Mouse (Mus musculus) layer of hippocampus, postnatal 36 days (tissue): ENCODE measurements around the gene Sdcbp2. TPM values are rescaled to one million over a fixed set of nuclear protein-coding genes. Genes with fewer than 3 reads are reported as not detected.

ENCODE experiments used
- DNase-seq, 2 experiments: peaks; one replicate each; pipeline ENCODE4 v3.0.0; 2022
- total RNA-seq, 2 experiments: library from RNA; stranded (reverse); gene quantifications; 2 replicates each; pipeline ENCODE4 v1.2.3; 2021

Sdcbp2 gene
- total RNA-seq, 2 experiments from 2014 or later: 1.5 to 1.6 TPM

DNA sequence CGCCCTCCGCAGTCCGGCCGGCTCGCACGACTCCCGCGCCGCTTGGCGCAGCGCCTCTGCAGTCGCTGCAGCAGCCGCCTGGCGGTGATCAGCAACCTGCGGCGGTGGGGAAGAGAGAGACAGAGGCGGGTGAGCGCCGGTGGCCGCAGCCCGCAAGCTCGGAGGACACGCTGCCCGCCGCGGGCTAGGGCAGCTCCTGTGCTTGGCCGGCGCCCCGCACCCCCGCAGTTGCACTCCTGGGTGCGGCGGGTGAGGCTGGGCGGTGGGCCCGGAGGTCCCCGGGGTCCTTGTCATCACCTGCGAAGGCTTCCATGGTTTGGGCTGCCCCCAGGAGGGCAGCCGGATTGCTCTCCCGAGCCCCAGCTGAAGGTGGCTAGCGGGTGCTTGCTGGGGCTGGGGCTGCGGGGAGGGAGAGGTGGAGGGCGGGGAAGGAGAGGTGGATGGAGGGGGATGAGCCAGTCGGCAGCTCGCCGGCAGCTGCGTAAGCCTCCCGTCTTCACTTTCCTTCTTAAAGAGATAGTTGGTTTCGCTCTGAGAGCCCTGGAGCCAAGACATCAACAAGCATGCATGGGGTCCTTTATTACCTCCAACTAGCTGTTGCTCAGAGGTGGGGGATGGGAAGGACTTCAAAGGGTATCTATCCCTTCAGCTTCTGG is 59.9 kb downstream of the Sdcbp2 start, which contains the start of gene Snph:
Snph (minus strand) TSS at position 435 of the 656 bp plus-strand sequence.
- DNase-seq: peak; percentile 80 to 81

- DNase-seq: no peak
Observed at GRCm38 (mm10) chr2:151632982-151633381, 60.6 kb downstream of the Sdcbp2 start.

DNA sequence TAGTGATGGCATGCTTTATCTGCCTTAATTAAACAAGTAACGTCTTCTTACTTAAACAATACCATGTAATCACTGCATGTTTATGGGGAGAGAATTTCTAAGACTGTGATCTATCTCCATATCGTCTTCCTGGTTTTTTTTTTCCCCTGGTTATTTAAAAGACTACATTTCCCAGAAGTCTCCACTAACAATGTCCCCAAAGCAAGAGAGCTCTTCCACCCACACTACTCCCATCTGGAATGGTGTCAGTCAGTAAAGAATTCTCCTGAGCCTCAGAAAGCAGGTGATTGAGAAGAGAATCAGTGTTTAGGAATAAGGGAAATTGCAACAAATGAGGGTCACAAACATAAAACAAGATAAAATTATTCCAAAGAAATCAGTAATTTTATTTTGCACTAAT is 62.5 kb downstream of the Sdcbp2 start:
- DNase-seq: no peak

DNA sequence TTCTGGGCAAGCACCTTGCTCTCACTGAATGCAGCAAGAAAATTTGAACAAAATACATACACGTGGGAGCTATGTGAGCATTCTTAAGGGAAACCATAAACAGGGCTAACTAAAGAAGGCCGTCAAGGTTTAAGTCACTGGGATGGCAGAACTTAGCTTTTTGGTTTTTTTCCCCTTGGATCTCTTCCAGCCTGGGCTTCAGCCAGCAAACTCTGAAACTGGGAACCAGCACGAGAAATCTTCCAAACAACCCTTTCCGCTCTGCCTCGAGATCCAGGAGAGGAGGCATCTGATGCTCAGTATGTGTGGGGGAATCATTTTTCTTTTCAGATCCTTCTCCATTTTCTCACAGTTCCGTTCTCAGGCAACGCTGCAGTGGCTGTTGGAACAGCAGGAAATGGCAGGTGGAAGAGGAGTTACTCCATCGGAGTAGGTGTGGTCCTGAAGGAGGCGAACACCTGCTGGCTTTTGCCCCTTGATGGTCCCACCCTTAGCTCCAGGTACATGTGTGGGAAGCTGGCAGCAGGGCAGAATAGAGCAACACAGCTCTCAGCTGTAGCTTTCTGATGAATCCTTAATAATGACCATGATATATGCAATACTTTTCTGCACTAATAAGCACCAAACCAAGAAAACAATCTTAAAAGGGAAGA is 63.1 kb downstream of the Sdcbp2 start:
- no peak for DNase-seq

DNA sequence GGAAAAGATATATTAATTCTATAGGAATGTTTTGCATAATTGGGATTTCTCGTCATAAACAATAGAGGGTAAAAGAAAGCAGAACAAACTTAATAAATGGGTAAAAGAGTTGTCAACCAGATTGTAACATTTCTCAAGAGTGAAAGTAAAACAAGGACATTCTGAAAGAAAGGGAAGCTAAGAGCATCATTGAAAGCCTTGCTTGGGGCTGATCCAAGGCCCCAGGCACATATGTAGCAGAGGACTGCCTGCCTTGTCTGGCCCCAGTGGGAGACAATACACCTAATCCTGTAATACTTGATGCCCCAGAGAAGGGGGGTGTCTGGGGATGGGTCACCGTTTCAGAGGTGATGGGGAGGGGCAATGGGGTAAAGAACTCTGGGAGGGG is 63.6 kb downstream of the Sdcbp2 start:
- DNase-seq: no peak

Other genes with a start within 250 kb of the Sdcbp2 start
- gene 4921509C19Rik, start 96.5 kb upstream of the Sdcbp2 start, total RNA-seq: not detected
- gene Nsfl1c, start 78.4 kb upstream of the Sdcbp2 start, total RNA-seq: 100 to 1,000 TPM; 144 to 148 TPM
- 100 to 1,000 TPM; 926 to 966 TPM for gene Fkbp1a, start 30.1 kb upstream of the Sdcbp2 start, total RNA-seq
- 100 to 1,000 TPM; 388 to 405 TPM for gene Snph, start 60.0 kb downstream of the Sdcbp2 start, total RNA-seq
- gene Rad21l, start 95.9 kb downstream of the Sdcbp2 start, total RNA-seq: under 1 TPM; 0.61 to 0.95 TPM
- gene Tmem74b, start 129.4 kb downstream of the Sdcbp2 start, total RNA-seq: 1 to 10 TPM; 4.4 to 4.8 TPM
- 10 to 100 TPM; 31.3 to 33.7 TPM for gene Psmf1, start 171.6 kb downstream of the Sdcbp2 start, total RNA-seq